Mouse (Mus musculus) cortical plate, adult 2 months (tissue): ENCODE data around the gene Nemf.

Experiments
- CTCF ChIP-seq: fragments of 200-500 bp; IDR thresholded peaks from 2 replicates; pipeline ENCODE4 v1.5.1; 2011; ENCODE audit warnings: mild to moderate bottlenecking, control low read depth, low read length; ENCODE audit not compliant: insufficient read depth; ENCODE audit errors: extremely low read depth
- POLR2A ChIP-seq: fragments of 200-500 bp; IDR thresholded peaks from 2 replicates; pipeline ENCODE4 v1.6.1; 2011; ENCODE audit warnings: mild to moderate bottlenecking, low read length, control low read depth; ENCODE audit not compliant: insufficient read depth; ENCODE audit errors: extremely low read depth

GRCm38 (mm10) chr12:69293815-69294214 is 63.1 kb downstream of the Nemf start:
- TF ChIP-seq CTCF (no peak), POLR2A (no peak)
